Mouse (Mus musculus): ENCODE results near the gene Mid1. TPM values are rescaled to one million over a fixed set of nuclear protein-coding genes. Genes with fewer than 3 reads are reported as not detected.
"Not testable (repeated sequence)": the region's sequence is repeated elsewhere in the genome, so short reads cannot be mapped to it uniquely, and the experiment has no call there.

Gene Mid1
- polyA plus RNA-seq, 1 experiment from 2014 or later: 12.8 TPM

DNA sequence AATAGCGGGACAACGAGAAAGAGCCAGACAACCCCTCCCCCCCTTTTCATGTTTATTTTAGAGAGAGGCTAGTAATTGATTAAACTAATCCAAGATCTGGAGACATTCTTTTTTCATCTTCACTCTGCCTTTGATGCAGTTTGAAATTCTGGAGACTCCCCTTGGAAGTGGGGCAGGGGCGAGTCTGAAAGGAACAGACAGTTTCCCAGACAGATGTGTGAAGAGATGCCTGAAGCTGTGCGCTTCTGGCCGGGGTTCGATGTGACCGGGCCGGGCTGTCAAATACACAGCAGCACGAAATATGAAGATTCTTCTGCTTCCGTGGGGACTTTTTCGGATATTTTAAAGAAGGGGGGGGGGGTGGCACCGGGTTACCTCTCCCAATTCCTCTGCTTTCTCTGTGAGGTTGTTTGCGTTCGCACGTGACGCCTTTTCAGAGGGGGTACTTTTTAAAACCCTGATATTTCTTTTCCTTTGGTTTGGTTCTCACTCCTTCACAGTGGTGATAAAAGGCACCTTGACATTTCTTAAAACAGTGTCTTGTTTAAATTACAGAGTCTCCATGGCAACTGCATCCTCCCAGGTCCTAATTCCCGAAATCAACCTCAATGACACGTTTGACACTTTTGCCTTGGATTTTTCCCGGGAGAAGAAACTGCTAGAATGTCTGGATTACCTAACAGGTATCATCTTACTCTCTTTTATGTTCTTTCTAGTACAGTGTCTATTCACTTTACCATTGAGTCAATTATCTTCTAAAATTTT lies 298.6 kb downstream of the Mid1 start:
- H3K36me3 ChIP-seq: peaks cover 63% of the 10 kb centered on the region
- peaks cover 73% of the 10 kb centered on the region for H3K9me3 ChIP-seq
- not testable (repeated sequence) for ATAC-seq

DNA sequence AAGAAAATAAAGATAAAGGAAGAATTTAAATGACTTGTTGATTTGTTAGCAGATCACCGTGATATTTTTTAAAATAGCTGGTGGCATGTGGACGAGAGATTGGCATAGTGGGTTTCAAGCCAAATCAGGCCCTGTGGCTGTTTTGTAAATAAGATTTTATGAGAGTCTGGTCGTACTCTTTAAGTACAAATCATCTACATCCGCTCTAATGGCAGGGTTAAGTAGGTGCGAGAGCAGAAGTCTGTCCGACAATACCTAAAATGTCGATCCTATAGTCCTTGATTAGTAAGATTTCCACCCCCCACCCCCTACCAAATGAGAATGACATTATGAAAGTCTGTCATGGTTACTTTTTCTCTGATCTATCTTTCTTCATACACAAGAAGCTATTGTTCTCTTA lies 299.3 kb downstream of the Mid1 start:
- H3K27ac ChIP-seq; H3K27me3 ChIP-seq; H3K4me3 ChIP-seq (replicated peaks); ATAC-seq; H3K9ac ChIP-seq (replicated peaks); H3K4me1 ChIP-seq (replicated peaks); H3K4me2 ChIP-seq (replicated peaks): not testable (repeated sequence)
- 91% methylated on average over 7 of the region's 7 CpGs for WGBS
- H3K36me3 ChIP-seq: peaks cover 69% of the 10 kb centered on the region
- H3K9me3 ChIP-seq: peaks cover 73% of the 10 kb centered on the region

More for the DNA sequence above, 298.6 kb downstream of the Mid1 start:
- not testable (repeated sequence) for H3K27ac ChIP-seq; H3K4me3 ChIP-seq (replicated peaks); H3K4me2 ChIP-seq (replicated peaks); H3K9ac ChIP-seq (replicated peaks); H3K27me3 ChIP-seq; H3K4me1 ChIP-seq (replicated peaks)
- WGBS: 90% methylated on average over 19 of the region's 19 CpGs

DNA sequence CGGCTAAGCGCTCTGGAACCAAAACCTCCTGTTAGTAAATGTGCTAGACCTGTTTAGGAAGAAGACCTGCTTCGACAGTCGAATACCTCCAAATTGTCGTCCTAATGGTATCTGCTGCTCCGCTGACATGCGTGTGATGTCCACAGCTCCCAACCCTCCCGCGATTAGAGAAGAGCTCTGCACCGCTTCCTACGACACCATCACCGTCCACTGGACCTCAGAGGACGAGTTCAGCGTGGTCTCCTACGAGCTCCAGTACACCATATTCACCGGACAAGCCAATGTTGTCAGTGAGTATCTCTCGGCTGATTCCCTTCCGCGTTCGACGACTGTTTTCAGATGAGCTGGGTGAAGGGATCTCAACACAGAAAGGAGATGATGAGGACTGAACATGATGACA lies 299.9 kb downstream of the Mid1 start:
- peaks cover 67% of the 10 kb centered on the region for H3K36me3 ChIP-seq
- peaks cover 71% of the 10 kb centered on the region for H3K9me3 ChIP-seq
- 93% methylated on average over 21 of the region's 21 CpGs for WGBS

DNA sequence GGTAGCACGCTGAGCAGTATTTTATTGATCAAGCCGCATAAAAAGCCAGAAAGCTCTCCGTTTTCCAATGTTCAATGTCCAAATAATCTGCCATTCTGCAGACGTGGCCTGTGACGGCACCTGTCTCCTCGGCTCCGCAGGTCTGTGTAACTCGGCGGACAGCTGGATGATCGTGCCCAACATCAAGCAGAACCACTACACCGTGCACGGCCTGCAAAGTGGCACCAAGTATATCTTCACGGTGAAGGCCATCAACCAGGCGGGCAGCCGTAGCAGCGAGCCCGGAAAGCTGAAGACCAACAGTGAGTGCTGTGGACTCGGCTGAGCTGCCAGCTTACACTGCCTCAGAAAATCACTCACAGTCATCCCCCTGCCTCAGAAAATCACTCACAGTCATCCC lies 300.8 kb downstream of the Mid1 start:
- ATAC-seq: peak; percentile 10
- peaks cover 74% of the 10 kb centered on the region for H3K36me3 ChIP-seq

More for the DNA sequence above, 299.9 kb downstream of the Mid1 start:
- H3K9ac ChIP-seq (replicated peaks); H3K27me3 ChIP-seq; H3K4me3 ChIP-seq (replicated peaks); H3K27ac ChIP-seq; H3K4me2 ChIP-seq (replicated peaks); ATAC-seq; H3K4me1 ChIP-seq (replicated peaks): not testable (repeated sequence)

DNA sequence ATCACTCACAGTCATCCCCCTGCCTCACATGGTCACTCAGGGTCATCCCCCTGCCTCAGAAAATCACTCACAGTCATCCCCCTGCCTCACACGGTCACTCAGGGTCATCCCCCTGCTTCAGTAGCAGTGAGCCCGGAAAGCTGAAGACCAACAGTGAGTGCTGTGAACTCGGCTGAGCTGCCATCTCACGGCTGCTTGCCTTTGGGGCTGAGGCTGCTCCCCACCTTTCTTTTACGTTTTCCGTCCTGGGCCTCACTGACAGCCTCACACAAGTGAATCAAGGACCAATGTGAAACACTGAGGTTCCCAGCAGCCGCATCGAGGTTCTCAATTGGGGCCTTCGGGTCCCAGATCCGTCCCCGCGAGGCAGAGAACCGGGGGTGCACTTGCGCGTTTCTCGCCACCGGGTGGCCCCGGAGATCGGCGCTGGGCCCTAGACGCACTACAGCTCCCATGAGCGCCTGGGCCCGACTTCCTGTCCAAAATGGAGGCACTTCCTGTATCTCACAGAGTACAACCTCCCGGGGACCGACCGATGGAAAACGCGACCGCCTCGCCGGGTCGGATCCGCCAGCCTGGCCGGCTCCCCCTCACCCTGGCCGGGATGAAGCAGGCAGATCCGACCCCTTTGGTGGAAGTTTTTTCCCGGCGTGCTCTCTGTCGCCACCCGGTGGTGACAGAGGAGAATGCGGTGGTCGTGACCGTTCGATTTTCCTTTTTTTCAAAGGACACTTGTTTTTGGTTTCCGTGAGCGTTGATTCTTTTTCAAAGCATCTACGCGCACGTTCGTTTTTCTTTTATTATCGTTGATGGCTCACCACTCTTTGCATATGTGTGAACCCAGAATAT lies 301.7 kb downstream of the Mid1 start:
- peaks cover 68% of the 10 kb centered on the region for H3K9me3 ChIP-seq
- H3K4me1 ChIP-seq (replicated peaks); H3K9ac ChIP-seq (replicated peaks); H3K27me3 ChIP-seq: not testable (repeated sequence)
- 57% methylated on average over 51 of the region's 51 CpGs for WGBS
- peaks cover 69% of the 10 kb centered on the region for H3K36me3 ChIP-seq
- H3K4me3 ChIP-seq (replicated peaks): peak overlapping the region; percentile 18
- peak overlapping the region; percentile 32 for H3K4me2 ChIP-seq (replicated peaks)
- peak; percentile 96 for ATAC-seq
- H3K27ac ChIP-seq: peak overlapping the region; percentile 3; the same call in 1 of the 2 replicates

More for the DNA sequence above, 300.8 kb downstream of the Mid1 start:
- peaks cover 75% of the 10 kb centered on the region for H3K9me3 ChIP-seq
- not testable (repeated sequence) for H3K9ac ChIP-seq (replicated peaks); H3K4me1 ChIP-seq (replicated peaks); H3K4me2 ChIP-seq (replicated peaks); H3K4me3 ChIP-seq (replicated peaks); H3K27ac ChIP-seq; H3K27me3 ChIP-seq
- 86% methylated on average over 18 of the region's 18 CpGs for WGBS

DNA sequence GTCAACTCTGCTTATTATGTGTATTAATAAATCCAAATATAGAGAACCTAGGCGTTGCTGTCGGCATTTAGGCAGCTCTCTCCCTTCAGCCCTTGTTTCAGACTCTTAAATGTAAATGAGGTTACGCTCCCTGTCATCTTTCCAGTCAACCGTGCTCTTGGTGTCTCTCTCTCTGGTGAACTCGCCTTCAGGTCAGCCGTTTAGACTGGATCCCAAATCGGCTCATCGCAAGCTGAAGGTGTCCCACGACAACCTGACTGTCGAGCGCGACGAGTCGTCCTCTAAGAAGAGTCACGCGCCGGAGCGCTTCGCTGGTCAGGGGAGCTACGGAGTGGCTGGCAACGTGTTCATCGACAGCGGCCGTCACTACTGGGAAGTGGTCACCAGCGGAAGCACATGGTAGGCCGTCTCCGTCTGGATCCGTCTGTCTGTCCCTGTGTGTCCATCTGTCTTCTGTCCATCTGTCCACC lies 302.4 kb downstream of the Mid1 start:
- not testable (repeated sequence) for H3K27me3 ChIP-seq; H3K4me2 ChIP-seq (replicated peaks); H3K4me1 ChIP-seq (replicated peaks); H3K4me3 ChIP-seq (replicated peaks); H3K27ac ChIP-seq; H3K9ac ChIP-seq (replicated peaks)
- Histone ChIP-seq H3K9me3 (peaks cover 61% of the 10 kb centered on the region), H3K36me3 (peaks cover 63% of the 10 kb centered on the region)
- ATAC-seq: peak; percentile 15
- WGBS: 86% methylated on average over 28 of the region's 28 CpGs

DNA sequence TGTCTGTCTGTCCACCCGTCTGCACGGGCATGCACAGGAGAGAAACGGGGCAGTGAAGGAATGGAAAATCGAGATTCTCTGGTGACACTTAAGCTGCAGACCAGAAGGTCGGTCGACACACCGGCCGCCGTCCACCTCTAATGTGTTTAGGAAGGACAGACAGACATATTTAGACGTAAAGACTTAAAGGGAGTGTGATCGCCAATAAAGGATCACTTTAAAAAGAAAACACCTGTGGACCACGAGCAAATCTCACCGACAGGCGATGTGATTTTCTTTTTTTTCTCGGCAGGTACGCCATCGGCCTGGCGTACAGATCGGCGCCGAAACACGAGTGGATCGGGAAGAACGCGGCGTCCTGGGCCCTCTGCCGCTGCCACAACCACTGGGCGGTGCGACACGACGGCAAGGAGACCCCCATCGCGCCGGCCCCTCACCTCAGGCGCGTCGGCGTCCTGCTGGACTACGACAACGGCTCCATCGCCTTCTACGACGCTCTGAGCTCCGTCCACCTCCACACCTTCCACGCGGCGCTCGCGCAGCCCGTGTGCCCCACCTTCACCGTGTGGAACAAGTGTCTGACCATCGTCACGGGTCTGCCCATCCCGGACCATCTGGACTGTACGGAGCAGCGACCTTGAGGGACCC lies 303.7 kb downstream of the Mid1 start:
- not testable (repeated sequence) for H3K4me1 ChIP-seq (replicated peaks); H3K27me3 ChIP-seq; H3K27ac ChIP-seq; H3K9ac ChIP-seq (replicated peaks); H3K4me3 ChIP-seq (replicated peaks); H3K4me2 ChIP-seq (replicated peaks)
- peak; percentile 21 for ATAC-seq
- 93% methylated on average over 56 of the region's 56 CpGs for WGBS
- Histone ChIP-seq H3K9me3 (peaks cover 49% of the 10 kb centered on the region), H3K36me3 (peaks cover 50% of the 10 kb centered on the region)

DNA sequence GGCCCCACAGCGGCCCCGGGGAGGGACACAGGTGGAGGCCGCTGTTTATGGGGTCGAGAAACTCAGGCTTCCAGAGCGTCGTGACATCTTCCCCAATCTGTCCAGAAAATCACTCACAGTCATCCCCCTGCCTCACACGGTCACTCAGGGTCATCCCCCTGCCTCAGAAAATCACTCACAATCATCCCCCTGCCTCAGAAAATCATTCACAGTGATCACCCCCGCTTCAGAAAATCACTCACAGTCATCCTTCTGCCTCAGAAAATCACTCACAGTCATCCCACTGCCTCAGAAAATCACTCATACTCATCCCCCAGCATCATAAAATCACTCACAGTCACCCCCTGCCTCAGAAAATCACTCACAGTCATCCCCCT lies 304.2 kb downstream of the Mid1 start:
- not testable (repeated sequence) for H3K4me1 ChIP-seq (replicated peaks); H3K27me3 ChIP-seq; H3K9ac ChIP-seq (replicated peaks); H3K27ac ChIP-seq; ATAC-seq; H3K4me2 ChIP-seq (replicated peaks); H3K4me3 ChIP-seq (replicated peaks)
- Histone ChIP-seq H3K36me3 (peaks cover 46% of the 10 kb centered on the region), H3K9me3 (peaks cover 46% of the 10 kb centered on the region)
- WGBS: 86% methylated on average over 8 of the region's 8 CpGs

DNA sequence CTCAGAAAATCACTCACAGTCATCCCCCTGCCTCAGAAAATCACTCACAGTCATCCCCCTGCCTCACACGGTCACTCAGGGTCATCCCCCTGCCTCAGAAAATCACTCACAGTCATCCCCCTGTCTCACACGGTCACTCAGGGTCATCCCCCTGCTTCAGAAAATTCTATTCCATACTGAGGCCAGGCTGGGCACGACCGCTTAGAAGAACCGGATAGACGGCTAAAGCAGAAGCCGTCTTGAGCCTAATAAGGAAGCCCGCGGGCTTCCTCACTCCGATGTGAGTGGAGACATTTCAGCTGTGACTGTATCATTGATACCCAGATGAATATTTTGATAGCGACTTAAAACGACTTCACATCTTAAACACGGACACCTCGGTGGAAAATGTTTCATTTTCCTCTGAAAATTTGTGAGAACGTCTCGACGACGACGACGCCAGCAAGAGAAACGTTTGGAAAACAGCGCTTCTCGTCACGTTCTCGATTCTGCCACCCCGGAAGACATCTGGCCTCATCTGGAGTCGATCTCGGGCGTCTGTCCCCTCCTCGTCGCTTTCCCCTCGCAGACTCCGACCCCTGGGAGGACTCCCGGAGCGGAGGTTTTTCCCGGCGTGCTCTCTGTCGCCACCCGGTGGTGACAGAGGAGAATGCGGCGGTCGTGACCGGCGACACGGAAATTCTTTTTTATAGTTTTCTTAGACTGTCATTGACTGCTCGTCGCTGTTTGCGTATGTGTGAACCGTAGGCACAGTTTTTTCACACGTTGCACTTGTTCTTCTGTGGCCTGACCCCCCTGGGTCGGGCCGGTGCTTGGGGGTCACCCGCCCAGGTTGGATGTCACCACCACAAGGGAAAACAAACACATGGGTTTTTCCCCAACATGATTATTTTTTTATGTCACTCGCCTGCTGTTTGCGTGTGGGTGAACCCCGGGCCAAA lies 305.0 kb downstream of the Mid1 start:
- not testable (repeated sequence) for H3K4me2 ChIP-seq (replicated peaks); H3K27me3 ChIP-seq; ATAC-seq; H3K4me1 ChIP-seq (replicated peaks); H3K4me3 ChIP-seq (replicated peaks); H3K27ac ChIP-seq; H3K9ac ChIP-seq (replicated peaks)
- 77% methylated on average over 56 of the region's 56 CpGs for WGBS
- Histone ChIP-seq H3K9me3 (peaks cover 38% of the 10 kb centered on the region), H3K36me3 (peaks cover 39% of the 10 kb centered on the region)

DNA sequence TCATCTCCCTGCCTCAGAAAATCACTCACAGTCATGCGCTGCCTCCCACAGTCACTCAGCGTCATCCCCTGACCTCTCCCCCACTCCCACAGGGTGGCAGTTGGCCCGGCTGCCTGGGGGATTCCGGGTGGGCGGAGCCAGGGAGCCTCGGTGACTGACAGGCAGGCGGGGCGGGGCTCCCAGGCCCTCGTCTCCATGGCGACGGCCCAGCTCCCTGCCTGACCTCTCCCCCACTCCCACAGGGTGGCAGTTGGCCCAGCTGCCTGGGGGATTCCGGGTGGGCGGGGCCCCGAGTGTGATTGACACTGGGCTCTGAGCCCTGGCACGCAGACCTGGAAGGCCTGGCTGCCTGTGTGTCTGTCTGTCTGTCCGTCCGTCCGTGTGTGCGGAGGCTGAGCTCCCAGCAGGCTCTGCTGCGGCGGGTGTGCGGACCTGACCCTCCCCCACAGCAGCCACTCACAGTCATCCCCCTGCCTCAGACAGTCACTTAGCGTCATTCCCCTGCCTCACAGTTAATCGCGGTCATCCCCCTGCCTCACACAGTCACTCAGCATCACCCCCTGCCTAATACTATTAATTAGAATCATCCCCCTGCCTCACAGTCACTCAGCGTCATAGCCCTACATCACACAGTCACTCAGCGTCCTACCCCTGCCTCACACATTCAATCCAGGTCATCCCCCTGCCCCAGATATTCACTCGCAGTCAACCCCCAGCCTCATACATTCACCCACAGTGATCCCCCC lies 306.3 kb downstream of the Mid1 start:
- H3K4me3 ChIP-seq (replicated peaks): peak overlapping the region; percentile 23
- H3K4me2 ChIP-seq (replicated peaks): peak overlapping the region; percentile 32; the same call in 1 of the 2 replicates
- H3K36me3 ChIP-seq: peaks cover 30% of the 10 kb centered on the region
- not testable (repeated sequence) for H3K9ac ChIP-seq (replicated peaks); H3K27me3 ChIP-seq; H3K27ac ChIP-seq; H3K4me1 ChIP-seq (replicated peaks)
- ATAC-seq: peak; percentile 34
- WGBS: 16% methylated on average over 11 of the region's 28 CpGs
- H3K9me3 ChIP-seq: peaks cover 30% of the 10 kb centered on the region
